Mouse (Mus musculus): Measurements from ENCODE around the gene 1700067K01Rik.

GRCm38 (mm10) chr8:84027449-84027848 lies 26.1 kb downstream of the 1700067K01Rik start:
- TF ChIP-seq POLR2A (IDR thresholded peaks at IDR 0.05; ENCODE audit: insufficient read depth, low read depth, low read length): no peak
- no peak for TF ChIP-seq EP300 (IDR thresholded peaks at IDR 0.05; ENCODE audit: insufficient read depth, low read depth, low read length)
- no peak for TF ChIP-seq CTCF (IDR thresholded peaks at IDR 0.05)
